Mouse (Mus musculus): ENCODE measurements at regions not wholly inside any gene's neighbourhood (a gene's known extent, or its start where the extent isn't known, plus 50 kb on each side); places are given as distances from the start of the nearest gene placed in this dataset.

- DNase-seq, result peak; percentile 79 to 88
Measured at GRCm38 (mm10) chr7:31208237-31209054, 52.8 kb upstream of the Gramd1a start.

GRCm38 (mm10) chr7:31207563-31208236 is 52.0 kb upstream of the Gramd1a start:
- DNase-seq, result no peak

All from heart, adult 18-20 months (tissue).